In genomic region chr1:139378861-139379620, GRCm38 (mm10) we compare ENCODE assay signal across 8 mouse cellular contexts. TPM values are rescaled to one million over a fixed set of nuclear protein-coding genes. Genes with fewer than 3 reads are reported as not detected.
DNase-seq lines count a peak whose midpoint lies in the region; ATAC-seq and TF ChIP-seq lines count a peak whose summit lies in the region.

No protein-coding gene starts in this region.

- peaks cover 14% of the 10 kb centered on the region for H3K4me1 ChIP-seq in E14TG2a.4 (replicated peaks; ENCODE audit: low read depth, low read length)
- no peaks in the 10 kb centered on the region for H3K4me1 ChIP-seq in liver, postnatal 0 days (ENCODE audit: insufficient read depth)

- 31% methylated on average over 11 of the region's 11 CpGs for WGBS in liver, postnatal 0 days (ENCODE audit: insufficient replicate concordance)

- H3K9me3 ChIP-seq in E14TG2a.4 (ENCODE audit: low read length): no peaks in the 10 kb centered on the region
- H3K9me3 ChIP-seq in liver, postnatal 0 days (ENCODE audit: low read length): no peaks in the 10 kb centered on the region

- TF ChIP-seq EP300 in liver, postnatal 0 days (IDR thresholded peaks at IDR 0.05; ENCODE audit: low read depth): no peak

- H3K9ac ChIP-seq in liver, postnatal 0 days (replicated peaks): no peak overlapping the region

- peak overlapping the region; percentile 56 for H3K4me3 ChIP-seq in E14TG2a.4 (replicated peaks; ENCODE audit: low read length)
- H3K4me3 ChIP-seq in liver, postnatal 0 days (ENCODE audit: low read depth, low read length): no peak overlapping the region

- no peaks in the 10 kb centered on the region for H3K27me3 ChIP-seq in E14TG2a.4 (ENCODE audit: insufficient read depth, low read length)
- H3K27me3 ChIP-seq in liver, postnatal 0 days (ENCODE audit: insufficient read depth, low read length): no peaks in the 10 kb centered on the region

- 0 out of 2 replicates have a peak, but pooled peaks have one; percentile 8 for TF ChIP-seq CTCF in E14TG2a.4 (conservative IDR thresholded peaks at IDR 0.05; ENCODE audit: low read length)
- 0 out of 2 replicates have a peak, but pooled peaks have one; percentile 4 for TF ChIP-seq CTCF in liver, postnatal 0 days (IDR thresholded peaks at IDR 0.05; ENCODE audit: low read depth)

- H3K36me3 ChIP-seq in E14TG2a.4 (ENCODE audit: insufficient read depth, low read length): no peaks in the 10 kb centered on the region
- no peaks in the 10 kb centered on the region for H3K36me3 ChIP-seq in liver, postnatal 0 days (replicated peaks; ENCODE audit: insufficient read depth, low read length)

- no peak overlapping the region for H3K4me2 ChIP-seq in liver, postnatal 0 days (ENCODE audit: low read depth, low read length)

- 0 out of 2 replicates have a peak, but pooled peaks have one; percentile 40 for ATAC-seq in cerebellum, adult (ENCODE audit: insufficient number of reproducible peaks, low FRiP score, low TSS enrichment)
- ATAC-seq in hematopoietic stem cell, adult 5-6 weeks (replicated peaks in 1 of 2; ENCODE audit: insufficient read depth in 1 of 2, low FRiP score in 2 of 2, low TSS enrichment in 1 of 2, low read depth in 1 of 2, poor library complexity in 2 of 2, severe bottlenecking in 2 of 2): peak; percentile 21 to 37; a peak in 2 of 4 replicates
- no peak; the same call in 1 of the 2 replicates for ATAC-seq in liver, postnatal 0 days

- no peak overlapping the region for H3K27ac ChIP-seq in liver, postnatal 0 days (ENCODE audit: low read depth)

- no peak for DNase-seq in cerebellum, adult 9-10 months
- DNase-seq in liver, postnatal 0 days: no peak
- no peak for DNase-seq in gastrocnemius, postnatal 10 days
- no peak for DNase-seq in cerebellum, adult 18-20 months
- DNase-seq in urinary bladder, postnatal 14 days (ENCODE audit: low spot score): no peak

RNA-seq across cellular contexts. Expression of gene Crb1, which starts 2.1 kb away (rescaled TPM):
- not detected in 2 replicates for total RNA-seq in hematopoietic stem cell, adult 5-6 weeks (2017)
- not detected in 2 replicates for polyA plus RNA-seq in liver, postnatal 0 days (2015; fragmentation: Nextera tagmentation; extraction: Ambion mirVana)
- not detected for total RNA-seq in gastrocnemius, postnatal 10 days (2021)

RNA-seq across cellular contexts. Expression of gene Zbtb41, which starts 43.0 kb away (rescaled TPM):
- total RNA-seq in hematopoietic stem cell, adult 5-6 weeks (2017): 37.1 and 47.7 TPM in 2 replicates
- polyA plus RNA-seq in liver, postnatal 0 days (2015; fragmentation: Nextera tagmentation; extraction: Ambion mirVana): 1.5 and 1.6 TPM in 2 replicates
- 10 to 100 TPM; 14.8 to 16.7 TPM for total RNA-seq in gastrocnemius, postnatal 10 days (2021)
